Mouse (Mus musculus) CD4-positive, CD25-positive, alpha-beta regulatory T cell, adult 2 months (primary cell): ENCODE measurements at regions not wholly inside any gene's neighbourhood (a gene's known extent, or its start where the extent isn't known, plus 50 kb on each side); places are given as distances from the start of the nearest gene placed in this dataset.

Experiments used
- DNase-seq: peaks from one replicate; pipeline ENCODE4 v3.0.0-alpha.2; 2012; ENCODE audit warnings: low read depth, low spot score

DNA sequence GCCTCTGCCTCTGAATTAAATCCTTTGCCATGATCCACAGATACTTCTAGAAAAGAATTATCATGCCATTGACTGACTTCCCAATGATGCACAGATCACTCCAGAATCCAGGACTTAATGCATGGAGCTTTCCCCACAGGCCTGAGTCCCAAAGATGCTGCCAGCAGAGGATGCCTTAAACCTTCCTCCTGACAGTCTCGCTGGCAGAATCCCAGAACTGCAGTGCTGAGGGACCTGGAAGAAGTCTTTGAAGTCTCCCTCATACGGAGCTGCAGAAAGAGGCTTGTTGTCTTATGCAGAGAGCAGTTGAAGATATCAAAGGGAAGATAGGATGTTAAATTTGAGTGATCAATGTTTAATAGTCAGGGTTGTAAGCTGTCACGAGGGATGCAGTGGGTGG is 233.8 kb upstream of the Zmiz1 start:
- DNase-seq = no peak

DNA sequence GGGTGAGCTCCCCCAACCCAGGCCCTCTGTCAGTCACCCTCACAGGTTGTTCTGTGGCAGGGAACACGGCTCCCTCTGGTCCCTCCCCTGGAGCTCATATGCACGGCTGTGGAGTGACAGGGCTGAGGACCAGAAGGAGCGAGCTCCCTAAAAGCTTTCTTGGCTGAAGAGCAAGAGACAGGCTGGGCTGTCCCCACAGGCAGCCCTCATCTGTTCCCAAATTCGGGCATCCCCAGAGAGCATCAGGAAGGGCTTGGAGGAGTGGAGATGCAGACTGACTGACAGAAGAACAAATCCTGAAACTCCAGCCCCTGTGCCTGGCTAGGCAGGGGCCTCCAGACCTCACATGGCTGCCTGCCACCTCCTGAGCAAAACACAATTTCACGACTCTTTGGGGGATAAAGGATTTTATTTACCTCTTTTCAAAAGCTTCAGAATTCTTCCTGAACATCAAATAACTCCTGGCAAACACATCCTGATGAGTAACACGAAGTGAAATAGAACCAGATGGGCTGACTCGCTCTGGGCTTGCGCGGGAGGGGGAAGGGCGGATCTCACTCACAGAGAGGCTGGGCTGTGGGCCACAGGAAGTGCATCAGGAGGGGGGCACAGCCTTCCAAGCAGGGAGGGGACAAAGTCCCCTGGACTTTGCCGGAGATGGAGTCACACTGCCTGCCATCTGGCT is 232.7 kb upstream of the Zmiz1 start:
- DNase-seq = no peak

DNA sequence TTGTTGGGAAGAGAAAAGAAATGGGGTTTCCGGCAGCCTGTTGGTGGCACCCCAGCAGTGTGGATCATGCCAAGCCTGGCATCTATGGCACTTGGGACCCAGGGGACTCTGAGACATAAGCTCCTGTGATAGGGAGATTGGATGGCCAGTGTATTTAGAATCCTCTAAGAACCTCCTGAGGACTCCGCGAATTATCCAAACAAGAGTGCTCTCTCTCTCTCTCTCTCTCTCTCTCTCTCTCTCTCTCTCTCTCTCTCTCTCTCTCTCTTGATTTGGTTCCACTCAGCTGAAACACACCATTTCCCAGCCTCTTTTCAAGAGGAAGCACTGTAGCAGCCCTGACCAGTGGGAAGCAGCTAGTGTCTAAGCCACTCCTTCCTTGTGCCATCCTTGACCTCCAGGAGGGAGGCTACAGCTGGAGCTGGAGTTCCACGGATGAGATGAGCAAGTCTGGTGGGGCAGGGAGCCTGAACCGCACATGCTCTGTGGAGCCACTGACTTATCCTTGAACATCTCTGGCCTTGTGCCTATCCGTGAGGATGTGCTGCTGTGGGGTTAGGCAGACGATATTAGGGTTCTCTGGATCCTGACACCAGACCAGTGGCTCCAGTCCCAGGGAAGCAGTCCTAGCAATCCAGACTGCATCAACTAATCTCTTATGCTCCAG is 232.0 kb upstream of the Zmiz1 start:
- DNase-seq = no peak

DNA sequence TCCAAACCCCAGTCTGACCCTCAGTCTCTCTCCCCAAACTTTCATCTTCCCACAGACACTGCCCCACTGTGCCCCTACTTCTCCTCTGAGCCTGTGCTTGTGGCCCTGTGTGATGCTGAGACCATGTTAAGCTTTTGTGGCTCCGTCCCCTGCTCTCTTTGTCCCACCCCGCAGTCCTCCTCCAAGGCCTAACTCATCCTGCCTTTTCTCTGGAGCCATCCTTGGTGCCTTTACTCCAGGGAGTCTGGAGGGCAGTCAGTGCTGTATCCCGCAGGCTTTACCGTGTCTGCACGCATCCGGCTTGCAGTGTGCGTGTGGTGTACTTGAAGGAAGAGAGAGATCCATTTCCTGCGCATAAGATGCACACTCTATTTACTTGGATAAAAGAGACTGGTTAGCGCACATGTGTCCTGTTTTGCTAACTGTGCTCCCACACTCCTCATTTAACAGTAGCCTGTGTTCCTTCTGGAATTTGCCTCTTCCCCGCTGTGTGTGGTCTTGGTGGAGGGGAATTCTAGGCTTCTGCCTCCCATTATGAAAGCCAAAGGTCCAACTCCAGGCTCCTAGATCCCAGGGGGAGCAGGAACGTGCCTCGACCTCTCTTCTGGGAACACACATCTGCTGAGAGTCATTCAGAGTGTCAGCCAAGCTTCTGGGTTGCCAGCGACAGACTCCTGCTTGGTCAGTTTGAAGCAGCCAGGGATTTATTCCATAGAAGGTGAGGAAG is 230.5 kb upstream of the Zmiz1 start:
- no peak for DNase-seq

DNA sequence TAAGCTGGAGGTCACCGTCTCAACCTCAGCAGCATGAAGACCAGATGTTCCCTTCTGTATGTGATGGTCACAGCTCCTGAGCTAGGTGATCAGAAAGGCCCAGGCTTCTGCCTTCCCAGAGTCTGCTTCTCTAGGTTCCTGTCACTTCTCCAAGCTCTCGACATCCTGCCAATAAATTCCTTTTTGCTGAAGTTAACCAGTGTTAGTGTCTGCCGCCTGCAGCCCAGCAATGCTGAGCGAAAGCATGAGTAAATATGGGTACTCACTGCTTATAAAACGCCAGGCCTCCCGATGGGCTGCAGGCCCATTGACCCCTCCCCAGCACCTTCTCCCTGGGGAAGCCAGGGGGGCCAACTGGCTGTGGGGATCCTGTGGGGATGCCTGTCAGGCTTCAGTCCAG is 229.4 kb upstream of the Zmiz1 start:
- no peak for DNase-seq

DNA sequence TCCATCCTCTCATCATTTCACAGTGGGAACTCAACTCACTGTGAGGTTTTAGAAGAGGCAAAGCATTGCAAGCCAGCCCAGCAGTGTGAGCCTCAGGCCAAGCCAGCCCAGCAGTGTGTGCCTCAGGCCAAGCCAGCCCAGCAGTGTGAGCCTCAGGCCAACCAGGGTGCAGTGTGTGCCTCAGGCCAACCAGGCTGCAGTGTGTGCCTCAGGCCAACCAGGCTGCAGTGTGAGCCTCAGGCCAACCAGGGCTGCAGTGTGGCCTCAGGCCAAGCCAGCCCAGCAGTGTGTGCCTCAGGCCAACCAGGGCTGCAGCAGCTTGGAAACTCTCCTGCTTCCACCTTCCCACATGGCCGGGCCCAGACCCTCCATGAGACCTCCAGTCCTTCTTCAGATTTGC is 227.1 kb upstream of the Zmiz1 start:
- no peak for DNase-seq

DNA sequence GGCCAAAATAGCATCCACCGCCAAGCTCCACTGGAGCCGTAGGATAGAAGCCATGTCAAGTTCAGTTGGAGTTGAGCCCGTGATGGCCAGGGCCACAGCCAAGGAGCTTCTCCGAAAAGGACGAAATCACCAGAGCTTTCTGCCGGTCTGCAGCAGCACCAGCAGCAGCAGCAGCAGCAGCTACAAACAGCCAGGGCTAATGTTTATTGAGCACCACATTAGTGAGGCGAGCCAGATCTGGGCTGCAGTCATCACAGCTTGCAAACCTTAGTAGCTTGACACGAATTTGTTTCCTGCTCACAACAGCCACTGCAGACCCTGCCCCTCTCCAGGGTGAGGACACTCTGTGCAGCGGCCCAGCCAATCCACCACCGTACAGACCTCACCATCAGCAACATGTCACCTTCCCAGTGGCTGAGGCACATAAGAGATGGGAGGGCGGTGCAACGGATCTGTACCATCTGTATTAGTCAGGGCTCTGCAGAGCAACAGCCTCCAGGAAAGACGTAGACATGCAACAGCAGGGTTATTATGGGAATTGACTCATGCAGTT is 222.5 kb upstream of the Zmiz1 start:
- no peak for DNase-seq

DNA sequence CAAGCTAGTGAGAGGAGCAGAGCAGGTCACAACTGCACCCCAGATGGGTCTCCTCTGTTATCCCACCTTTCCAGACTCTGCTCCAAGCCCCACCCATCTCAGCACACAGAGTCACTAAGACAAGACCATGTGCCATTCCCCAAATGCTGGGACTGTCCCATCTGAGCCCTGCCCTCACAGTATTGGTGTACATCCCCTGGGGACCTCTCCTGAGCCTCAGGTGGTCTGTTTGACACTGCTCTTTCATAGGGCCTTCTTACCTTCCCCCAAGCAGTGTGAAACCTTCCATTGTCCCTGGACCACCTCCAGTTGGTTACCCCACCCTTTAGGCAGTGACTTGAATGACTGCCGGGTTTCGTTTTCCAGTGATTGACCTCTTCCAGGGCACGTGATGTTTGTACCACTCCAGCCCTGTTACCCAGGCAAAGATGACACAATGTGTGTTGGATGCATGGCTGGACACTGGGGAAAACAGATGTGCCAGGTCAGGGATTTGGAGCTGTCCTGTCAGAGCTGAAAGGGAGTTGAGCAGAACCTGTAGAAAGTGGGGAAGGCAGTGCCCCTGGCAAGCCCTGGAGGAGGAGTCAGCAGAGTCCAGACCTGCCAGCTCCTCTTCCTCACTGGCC is 219.5 kb upstream of the Zmiz1 start:
- no peak for DNase-seq

DNA sequence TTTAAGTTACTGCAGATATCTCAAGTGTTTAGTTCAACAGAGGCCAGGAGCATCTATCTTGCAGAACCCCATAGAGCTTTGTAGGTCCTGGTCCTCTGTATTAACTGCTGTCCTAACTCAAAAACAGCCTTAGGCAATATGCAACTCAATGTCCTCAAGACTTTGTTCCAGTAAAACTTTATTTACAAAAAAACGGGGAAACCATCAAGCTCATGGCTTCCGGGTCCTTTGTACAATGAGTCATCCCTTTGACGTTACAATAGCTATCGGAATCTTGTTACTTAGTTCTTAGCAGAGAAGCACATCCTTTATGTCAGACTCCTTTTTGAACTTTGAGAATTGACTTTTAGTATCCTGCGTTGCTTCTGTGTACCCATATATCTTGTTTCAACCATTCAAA is 216.2 kb upstream of the Zmiz1 start:
- no peak for DNase-seq

DNA sequence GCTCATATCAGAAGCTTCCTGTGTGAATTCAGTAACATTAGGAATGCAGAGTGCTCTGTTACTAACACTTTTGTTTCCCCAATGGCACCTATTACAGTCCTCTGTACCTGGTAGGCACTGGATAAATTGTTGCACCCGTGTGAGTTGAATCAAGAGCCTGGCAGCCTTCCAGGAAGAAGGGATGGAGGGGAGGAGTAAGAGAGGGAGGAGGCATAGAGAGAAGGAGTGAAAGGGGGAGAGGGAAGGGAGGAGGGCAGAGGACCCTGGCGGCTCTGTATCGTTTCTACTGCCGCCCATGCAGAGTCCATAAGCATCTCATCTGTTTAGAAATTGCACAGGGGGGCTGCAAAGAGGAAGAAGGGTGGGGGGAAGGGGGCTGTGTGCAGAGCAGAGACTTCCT is 215.7 kb upstream of the Zmiz1 start:
- DNase-seq = no peak

DNA sequence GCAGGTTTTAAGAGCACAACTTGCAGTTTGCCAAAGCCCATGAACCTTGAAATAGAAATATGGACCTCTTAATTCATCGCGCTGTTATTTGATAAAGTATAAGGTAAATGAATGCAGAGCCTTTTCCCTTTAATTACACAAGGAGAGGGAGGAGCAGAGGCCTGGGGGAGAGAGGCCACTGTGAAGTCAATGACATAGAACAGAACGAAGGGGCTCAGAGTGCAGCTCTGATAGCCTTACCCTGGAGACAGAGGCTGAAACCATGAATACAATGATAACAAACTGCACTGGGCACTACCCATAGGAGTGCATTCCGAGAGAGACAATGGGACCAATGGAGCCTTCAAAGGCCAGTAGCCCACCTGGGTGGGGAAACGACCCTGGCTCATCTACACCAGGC is 215.3 kb upstream of the Zmiz1 start:
- DNase-seq = no peak

DNA sequence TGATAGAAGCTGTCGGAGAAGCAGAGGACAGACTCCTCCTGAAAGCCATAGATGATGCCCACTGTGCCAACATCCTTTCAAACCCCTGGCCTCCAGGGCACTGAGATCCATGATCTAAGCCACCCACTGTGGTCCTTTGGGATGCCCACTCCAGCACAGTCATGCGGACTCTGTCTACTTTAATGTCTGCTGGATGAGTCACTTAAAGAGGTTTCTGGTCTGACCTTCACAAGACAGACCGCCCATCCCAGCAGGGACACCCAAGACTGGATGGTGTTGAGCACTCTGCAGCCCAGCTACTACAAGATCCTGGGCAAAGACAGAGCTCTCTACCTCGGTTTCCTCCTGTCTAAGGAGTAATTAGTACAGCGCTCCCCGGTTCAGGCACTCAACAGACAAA is 214.1 kb upstream of the Zmiz1 start:
- no peak for DNase-seq

DNA sequence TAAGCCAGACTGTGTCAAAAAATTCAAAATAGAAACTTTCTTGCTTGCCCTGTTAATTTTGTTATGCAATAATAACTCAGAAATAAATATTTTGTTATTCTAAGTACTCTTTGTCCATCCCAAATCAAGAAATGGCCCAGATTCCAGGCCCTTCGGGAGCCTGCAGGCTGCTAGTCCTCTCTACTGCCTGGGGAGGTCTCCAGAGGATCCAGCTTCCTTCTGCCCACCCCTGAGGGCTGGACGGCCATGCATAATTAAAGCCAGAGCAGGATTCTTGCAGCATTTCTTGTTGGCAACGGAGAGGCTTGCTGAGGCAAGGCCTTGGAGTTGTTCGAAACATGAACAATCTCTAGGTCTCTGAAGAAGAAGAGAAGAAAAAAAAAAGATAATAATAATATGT is 213.3 kb upstream of the Zmiz1 start:
- DNase-seq = no peak

DNA sequence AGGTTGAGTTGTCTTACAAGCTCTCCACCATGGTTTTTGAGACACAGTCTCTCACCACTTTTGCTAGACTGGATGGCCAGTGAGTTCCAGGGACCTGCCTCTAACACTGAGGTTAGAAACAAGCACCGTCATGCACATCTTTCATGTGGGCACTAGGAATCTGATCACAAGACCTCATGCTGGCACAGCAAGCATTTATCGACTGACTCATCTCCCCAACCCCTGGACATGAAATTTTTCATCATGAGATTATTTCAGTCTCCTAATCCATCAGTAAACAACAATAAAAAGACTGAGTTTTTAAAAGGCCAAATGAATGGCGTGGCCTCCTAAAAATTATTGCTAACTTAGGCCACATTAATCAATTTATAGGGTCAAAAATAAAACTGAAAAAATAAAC is 210.0 kb upstream of the Zmiz1 start:
- DNase-seq = no peak

DNA sequence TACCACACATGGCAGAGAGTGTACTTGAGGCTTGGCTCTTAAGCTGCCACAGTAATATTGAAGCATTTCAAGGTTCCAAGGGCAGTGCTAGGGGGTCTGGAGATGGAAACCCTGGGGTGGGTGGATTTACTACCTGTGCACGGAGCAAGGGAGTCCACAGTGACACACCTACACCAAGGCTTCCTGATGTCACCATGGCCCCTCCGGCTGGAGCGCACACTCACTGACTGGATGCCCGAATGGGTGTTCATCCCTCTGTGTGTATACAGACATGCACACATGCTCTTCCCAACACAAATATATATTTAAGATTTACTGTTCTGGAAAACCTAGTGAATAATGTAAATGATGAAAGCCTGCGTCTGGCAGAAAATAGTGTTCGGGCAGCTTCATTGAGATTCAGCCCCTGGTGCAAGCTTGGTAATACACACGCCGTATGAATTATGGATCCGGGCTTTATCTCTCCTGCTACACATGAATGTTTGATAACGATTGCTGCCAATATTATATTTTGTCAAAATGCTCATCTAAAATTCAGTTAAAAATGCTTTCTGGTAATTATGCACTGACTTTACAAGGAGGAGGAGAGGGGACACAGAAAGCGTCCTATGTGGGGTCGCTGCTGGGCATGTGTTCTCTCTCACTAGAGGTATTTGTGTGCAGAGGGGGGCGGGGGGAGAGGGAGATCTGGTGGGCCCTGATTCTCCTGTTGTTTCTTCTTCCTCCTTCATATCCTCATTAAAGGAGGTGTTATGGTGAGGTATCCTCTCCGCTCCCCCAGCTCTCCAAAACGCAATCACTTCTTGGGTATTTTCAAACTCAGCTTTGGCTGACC is 205.8 kb upstream of the Zmiz1 start:
- no peak for DNase-seq

DNA sequence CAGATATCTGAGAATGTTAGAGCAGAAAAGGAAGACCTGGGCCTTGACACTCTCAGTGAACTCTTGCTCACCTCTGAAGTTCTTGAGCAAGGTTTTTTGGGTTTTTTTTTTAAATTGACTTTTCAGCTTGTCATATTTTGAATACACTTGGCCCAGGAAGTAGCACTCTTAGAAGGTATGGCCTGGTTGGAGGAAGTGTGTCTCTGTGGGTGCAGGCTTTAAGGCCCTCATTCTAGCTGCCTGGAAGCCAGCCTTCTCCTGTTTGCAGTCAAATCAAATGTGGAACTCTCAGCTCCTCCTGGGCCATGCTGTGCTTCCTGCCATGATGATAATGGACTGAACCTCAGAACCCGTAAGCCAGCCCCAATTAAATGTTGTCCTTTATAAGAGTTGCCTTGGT is 195.9 kb upstream of the Zmiz1 start:
- peak; percentile 4 for DNase-seq

DNA sequence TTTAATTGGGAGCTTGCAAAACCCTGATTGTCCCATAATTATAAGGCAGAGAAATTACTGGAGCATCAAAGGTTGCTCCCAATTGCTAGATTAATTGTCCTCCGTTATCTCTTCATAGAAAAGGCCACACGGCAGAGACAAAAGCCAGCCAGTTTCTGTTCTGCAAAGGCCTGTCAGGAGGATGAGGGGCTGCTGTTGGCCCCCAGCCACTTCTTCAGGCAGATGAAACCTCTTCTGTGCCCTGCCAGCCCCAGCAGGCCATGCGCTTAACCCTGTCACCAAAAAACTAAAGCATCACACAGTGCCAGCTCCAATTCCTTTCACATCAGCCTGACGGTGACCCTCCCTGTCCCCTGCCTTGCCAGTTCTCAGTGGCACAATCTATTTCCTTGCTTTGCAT is 192.1 kb upstream of the Zmiz1 start:
- DNase-seq = no peak

DNA sequence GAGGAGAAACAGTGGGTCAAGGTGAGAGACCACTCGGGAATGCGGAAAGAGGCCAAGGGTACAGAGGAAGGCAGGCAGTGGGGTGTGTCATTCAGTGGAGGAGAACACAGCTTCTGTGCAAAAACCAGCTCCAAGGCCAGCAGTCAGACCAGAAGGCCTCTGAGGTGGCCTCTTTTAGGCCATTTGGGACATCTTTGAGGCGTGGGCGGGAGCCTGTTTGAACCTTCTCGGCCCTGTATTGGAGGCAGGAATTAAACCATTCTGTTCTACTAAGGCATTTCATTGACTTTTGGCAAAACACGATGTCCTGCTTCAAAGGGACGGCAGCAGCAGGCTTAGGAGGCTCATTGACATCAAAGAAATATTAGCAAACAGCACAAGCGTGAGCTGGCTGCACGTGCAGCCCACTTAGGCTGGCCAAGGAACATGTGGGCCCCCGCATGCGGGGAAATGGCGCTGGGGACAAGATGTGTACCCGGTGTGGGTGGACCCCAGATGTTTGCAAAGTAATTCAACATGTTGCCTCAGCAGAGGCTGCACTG is 190.8 kb upstream of the Zmiz1 start:
- DNase-seq = no peak

DNA sequence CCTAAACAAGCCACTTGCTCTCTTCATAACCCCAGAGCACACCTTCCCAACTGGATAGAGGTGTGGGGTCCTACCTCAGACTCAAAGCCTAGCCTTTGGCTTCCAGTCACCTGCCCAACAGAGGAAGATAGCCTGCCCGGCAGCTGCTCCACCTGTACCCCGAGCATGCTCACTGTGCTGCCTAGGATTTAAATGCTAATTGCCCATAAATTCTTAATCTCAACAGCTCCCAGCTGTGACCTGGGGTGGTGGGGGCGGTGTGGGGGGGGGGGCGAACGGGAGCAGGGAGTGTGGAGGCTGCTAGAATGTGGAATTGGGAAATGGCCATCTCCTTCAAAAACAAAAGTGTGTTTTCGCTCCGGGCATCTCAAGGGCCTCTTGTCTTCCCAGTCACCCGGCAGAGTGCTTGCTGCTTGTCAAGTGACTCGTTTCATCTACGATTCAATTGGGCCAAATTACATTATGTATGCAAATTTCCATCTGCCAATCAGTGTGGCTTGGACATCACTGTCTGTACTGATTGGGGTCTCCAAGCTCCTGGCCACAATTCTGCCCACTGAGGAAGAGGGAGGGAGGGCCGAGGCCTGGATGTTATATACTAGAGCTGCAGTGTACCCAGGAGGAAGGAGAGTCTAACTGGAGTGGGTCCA is 188.6 kb upstream of the Zmiz1 start:
- DNase-seq = no peak

DNA sequence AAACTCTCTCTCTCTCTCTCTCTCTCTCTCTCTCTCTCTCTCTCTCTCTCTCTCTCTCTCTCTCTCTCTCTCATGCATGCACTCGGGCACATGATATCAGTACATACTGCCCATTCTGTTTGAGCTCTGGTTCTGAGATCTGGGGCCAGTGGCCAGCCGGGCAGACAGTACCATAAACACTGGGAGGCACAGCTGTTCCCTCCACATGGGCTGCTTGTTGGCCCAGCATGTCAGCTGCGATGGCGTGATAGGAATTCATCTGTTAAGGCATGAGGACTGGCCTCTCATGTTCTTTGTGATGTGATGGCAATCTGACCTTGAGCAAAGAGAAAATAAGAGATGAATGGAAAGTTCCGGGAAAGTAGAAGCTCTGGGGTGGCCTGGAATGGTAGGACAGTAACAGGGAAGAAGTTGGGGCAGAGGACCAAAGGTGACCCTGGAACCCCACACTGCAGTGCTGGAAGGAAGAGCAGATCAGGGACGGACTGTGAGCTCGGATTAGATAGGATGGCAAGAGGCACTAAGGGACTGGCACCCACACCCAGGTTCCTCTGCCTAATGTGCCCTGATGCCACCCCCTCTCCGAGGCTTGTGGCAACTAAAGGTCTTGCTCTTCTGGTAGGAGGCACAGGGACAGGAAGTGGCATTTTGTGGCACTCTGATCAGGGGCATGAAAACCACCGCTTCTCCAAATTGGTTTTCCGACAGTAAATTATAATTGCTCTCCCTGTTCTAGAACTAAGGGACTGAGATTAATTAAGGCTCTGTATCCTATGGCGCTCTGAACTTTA is 186.4 kb upstream of the Zmiz1 start:
- peak; percentile 38 for DNase-seq
